Mouse (Mus musculus) E14TG2a.4 (cell line): ENCODE data around the gene Tac4.

ENCODE experiments used
- H3K27me3 ChIP-seq: 2 replicates; pipeline ENCODE4 v1.6.1; 2014; ENCODE audit warnings: low read length, control low read depth; ENCODE audit not compliant: insufficient read depth
- H3K36me3 ChIP-seq: 2 replicates; pipeline ENCODE4 v1.6.1; 2014; ENCODE audit warnings: low read length, control low read depth; ENCODE audit not compliant: insufficient read depth
- H3K4me1 ChIP-seq: replicated peaks from 2 replicates; pipeline ENCODE4 v1.6.1; 2014; ENCODE audit warnings: low read depth, low read length, control low read depth
- H3K4me3 ChIP-seq: replicated peaks from 2 replicates; pipeline ENCODE4 v1.5.1; 2014; ENCODE audit warnings: mild to moderate bottlenecking, low read length
- H3K9me3 ChIP-seq: 2 replicates; pipeline ENCODE4 v1.6.1; 2014; ENCODE audit warnings: low read length, control low read depth
- CTCF ChIP-seq: conservative IDR thresholded peaks from 2 replicates; pipeline ENCODE4 v1.5.1; 2014; ENCODE audit warnings: low read length
- NANOG ChIP-seq: IDR thresholded peaks from 2 replicates; pipeline ENCODE4 v1.6.1; 2014; ENCODE audit warnings: borderline replicate concordance, low read length, mixed read lengths
- POU5F1 ChIP-seq: IDR thresholded peaks from 2 replicates; pipeline ENCODE4 v1.6.1; 2014; ENCODE audit warnings: low read length, borderline replicate concordance

Gene Tac4

GRCm38 (mm10) chr11:95261178-95261751 is at the start of gene Tac4:
Tac4 (plus strand) TSS chr11:95261529.
- H3K36me3 ChIP-seq = peaks cover 14% of the 10 kb centered on the region
- H3K9me3 ChIP-seq = no peaks in the 10 kb centered on the region
- TF ChIP-seq NANOG = no peak
- no peak for TF ChIP-seq CTCF
- TF ChIP-seq POU5F1 = no peak

GRCm38 (mm10) chr11:95213607-95214006 is 47.7 kb upstream of the Tac4 start:
- TF ChIP-seq POU5F1 (no peak), CTCF (0 out of 2 replicates have a peak, but pooled peaks have one; percentile 8)
- H3K27me3 ChIP-seq = peaks cover 24% of the 10 kb centered on the region

More at GRCm38 (mm10) chr11:95261178-95261751, at the start of gene Tac4:
- Histone ChIP-seq H3K4me1 (peaks cover 67% of the 10 kb centered on the region), H3K27me3 (peaks cover 37% of the 10 kb centered on the region), H3K4me3 (no peak within 1 kb of the TSS)

GRCm38 (mm10) chr11:95214305-95214704 is 47.0 kb upstream of the Tac4 start:
- Histone ChIP-seq H3K27me3 (peaks cover 24% of the 10 kb centered on the region), H3K4me3 (peak overlapping the region; percentile 30), H3K4me1 (peaks cover 53% of the 10 kb centered on the region), H3K9me3 (no peaks in the 10 kb centered on the region), H3K36me3 (no peaks in the 10 kb centered on the region)
- TF ChIP-seq NANOG = no peak
- TF ChIP-seq POU5F1 = no peak
- TF ChIP-seq CTCF = no peak

More at GRCm38 (mm10) chr11:95213607-95214006, 47.7 kb upstream of the Tac4 start:
- Histone ChIP-seq H3K4me3 (peak overlapping the region; percentile 30; the same call in 1 of the 2 replicates), H3K9me3 (no peaks in the 10 kb centered on the region), H3K36me3 (no peaks in the 10 kb centered on the region), H3K4me1 (peaks cover 53% of the 10 kb centered on the region)

- Histone ChIP-seq H3K4me1 (peaks cover 37% of the 10 kb centered on the region), H3K9me3 (no peaks in the 10 kb centered on the region), H3K36me3 (no peaks in the 10 kb centered on the region), H3K4me3 (no peak overlapping the region), H3K27me3 (peaks cover 37% of the 10 kb centered on the region)
- TF ChIP-seq NANOG (no peak), CTCF (peak; percentile 56), POU5F1 (no peak)
Measured at GRCm38 (mm10) chr11:95216193-95216592, 45.1 kb upstream of the Tac4 start.

GRCm38 (mm10) chr11:95219111-95219510 is 42.2 kb upstream of the Tac4 start:
- peaks cover 35% of the 10 kb centered on the region for H3K4me1 ChIP-seq
- H3K27me3 ChIP-seq = peaks cover 63% of the 10 kb centered on the region
- H3K9me3 ChIP-seq = no peaks in the 10 kb centered on the region
- TF ChIP-seq POU5F1 (no peak), CTCF (no peak), NANOG (no peak)
- H3K36me3 ChIP-seq = no peaks in the 10 kb centered on the region
- no peak overlapping the region for H3K4me3 ChIP-seq

- Histone ChIP-seq H3K4me3 (peak overlapping the region; percentile 67), H3K4me1 (peaks cover 43% of the 10 kb centered on the region), H3K36me3 (no peaks in the 10 kb centered on the region), H3K27me3 (peaks cover 77% of the 10 kb centered on the region), H3K9me3 (no peaks in the 10 kb centered on the region)
- TF ChIP-seq NANOG = no peak
- TF ChIP-seq POU5F1 = no peak
- TF ChIP-seq CTCF = no peak
Measured at GRCm38 (mm10) chr11:95223473-95223872, 37.9 kb upstream of the Tac4 start.

- Histone ChIP-seq H3K4me1 (peaks cover 51% of the 10 kb centered on the region), H3K9me3 (no peaks in the 10 kb centered on the region), H3K36me3 (no peaks in the 10 kb centered on the region), H3K4me3 (peak overlapping the region; percentile 50), H3K27me3 (peaks cover 76% of the 10 kb centered on the region)
- TF ChIP-seq NANOG (no peak), CTCF (no peak), POU5F1 (no peak)
Measured at GRCm38 (mm10) chr11:95224124-95224893, 37.0 kb upstream of the Tac4 start.

GRCm38 (mm10) chr11:95225448-95225847 is 35.9 kb upstream of the Tac4 start:
- TF ChIP-seq NANOG (no peak), POU5F1 (no peak), CTCF (no peak)
- Histone ChIP-seq H3K4me1 (peaks cover 53% of the 10 kb centered on the region), H3K36me3 (no peaks in the 10 kb centered on the region), H3K27me3 (peaks cover 77% of the 10 kb centered on the region), H3K4me3 (no peak overlapping the region), H3K9me3 (no peaks in the 10 kb centered on the region)
